Mouse (Mus musculus) kidney, postnatal 10 days (tissue): ENCODE results near the gene Med15.
"Not testable (repeated sequence)": the region's sequence is repeated elsewhere in the genome, so short reads cannot be mapped to it uniquely, and the experiment has no call there.

ENCODE experiments used
- DNase-seq: peaks from one replicate; pipeline ENCODE4 v3.0.0; 2021; ENCODE audit warnings: mixed read lengths

The Med15 gene

DNA sequence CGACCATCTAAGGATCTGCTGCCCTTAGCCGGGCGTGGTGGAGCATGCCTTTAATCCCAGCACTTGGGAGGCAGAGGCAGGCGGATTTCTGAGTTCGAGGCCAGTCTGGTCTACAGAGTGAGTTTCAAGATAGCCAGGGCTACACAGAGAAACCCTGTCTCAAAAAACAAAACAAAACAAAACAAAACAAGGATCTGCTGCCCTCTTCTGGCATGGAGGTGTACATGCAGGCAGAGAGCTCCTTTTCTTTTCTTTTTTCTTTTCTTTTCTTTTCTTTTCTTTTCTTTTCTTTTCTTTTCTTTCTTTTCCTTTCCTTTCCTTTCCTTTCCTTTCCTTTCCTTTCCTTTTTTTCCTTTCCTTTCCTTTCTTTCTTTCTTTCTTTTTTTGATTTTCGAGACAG lies 118.0 kb downstream of the Med15 start:
- not testable (repeated sequence) for DNase-seq

DNA sequence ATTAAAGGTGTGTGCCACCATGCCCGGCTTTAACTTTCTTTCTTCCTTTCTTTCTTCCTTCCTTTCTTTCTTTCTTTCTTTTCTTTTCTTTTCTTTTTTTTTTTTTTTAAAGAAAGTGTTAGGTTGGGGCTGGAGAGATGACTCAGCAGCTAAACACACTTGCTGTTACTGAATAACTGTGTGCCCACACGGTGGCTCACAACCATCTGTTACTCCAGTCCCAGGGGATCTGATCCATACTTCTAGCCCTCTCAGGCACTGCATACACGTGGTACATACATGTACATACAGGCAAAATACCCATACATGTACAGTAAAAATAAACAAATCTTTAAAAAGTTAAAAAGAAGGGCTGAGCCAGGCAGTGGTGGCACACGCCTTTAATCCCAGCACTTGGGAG lies 121.3 kb downstream of the Med15 start:
- DNase-seq: no peak

DNA sequence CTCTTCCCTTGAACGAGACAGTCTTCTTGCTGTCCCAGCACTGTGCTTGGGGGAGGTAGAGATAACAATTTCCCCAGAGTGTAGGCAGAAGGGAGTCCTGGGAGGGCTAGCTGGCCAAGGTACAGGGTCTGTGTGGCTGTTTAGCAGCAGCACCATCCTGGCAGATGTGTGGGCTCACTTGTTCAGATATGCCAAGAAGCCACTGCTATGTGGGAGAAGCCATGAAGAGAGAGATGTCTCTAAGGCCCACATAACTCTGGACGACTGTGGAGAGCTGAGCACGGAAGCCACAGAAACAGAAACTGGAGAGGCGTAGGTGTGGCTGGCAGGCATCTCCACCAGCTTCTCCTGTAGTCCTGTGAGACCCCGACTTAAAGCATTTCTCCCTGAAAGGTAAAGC lies 127.0 kb downstream of the Med15 start:
- DNase-seq: no peak

DNA sequence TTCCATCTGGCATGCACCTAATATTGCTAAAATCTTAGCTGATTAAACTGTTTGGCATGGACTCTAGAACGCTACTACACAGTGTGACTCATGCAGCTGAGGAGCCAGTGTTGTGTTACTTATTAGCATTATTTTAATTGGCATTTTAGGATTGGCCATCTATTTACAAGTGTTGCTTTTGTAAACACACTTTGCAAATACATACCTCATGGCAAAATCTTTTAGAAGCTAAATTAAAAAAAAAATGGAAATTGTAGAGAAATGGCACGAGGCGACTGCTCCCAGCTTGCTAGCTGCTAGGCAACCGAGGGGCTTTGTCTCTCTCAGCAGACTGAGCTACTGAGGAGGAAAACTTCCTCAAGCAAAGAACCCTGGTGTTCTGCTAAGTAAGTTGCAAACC lies 127.8 kb downstream of the Med15 start:
- DNase-seq: no peak
